Mouse (Mus musculus): ENCODE results near the gene Dock9.

DNA sequence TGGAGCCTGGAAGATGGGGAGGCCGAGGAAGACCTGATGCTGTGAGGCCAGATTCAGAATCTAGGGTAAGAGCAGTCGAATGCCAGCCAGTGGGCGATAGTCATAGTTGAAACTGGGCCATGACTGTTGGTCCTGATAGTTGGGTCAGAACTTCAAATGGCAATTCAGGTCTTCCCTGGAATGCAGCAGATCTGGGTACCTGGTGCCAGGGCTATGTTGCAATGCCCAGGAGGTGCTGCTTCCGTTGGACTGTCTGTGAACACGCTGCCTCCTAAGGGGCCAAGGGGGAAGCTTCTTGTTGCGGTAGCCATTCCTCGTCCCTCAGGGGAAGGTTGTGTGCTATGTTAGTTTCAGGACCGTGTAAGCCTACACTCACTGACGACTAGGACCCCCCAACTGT is 266.8 kb downstream of the Dock9 start:
- TF ChIP-seq CTCF (IDR thresholded peaks at IDR 0.05; ENCODE audit: extremely low read depth, insufficient read depth, low read length), result no peak
- no peak for TF ChIP-seq POLR2A (IDR thresholded peaks at IDR 0.05; ENCODE audit: extremely low read depth, insufficient read depth, low read length)

Measured in cortical plate, adult 2 months (tissue).